Mouse (Mus musculus): ENCODE data around the gene Ctdspl. TPM values are rescaled to one million over a fixed set of nuclear protein-coding genes. Genes with fewer than 3 reads are reported as not detected.

Gene Ctdspl
- polyA plus RNA-seq, 1 experiment: 6.7 TPM

GRCm38 (mm10) chr9:119037076-119037730, 111.0 kb downstream of the Ctdspl start:
- no peak for TF ChIP-seq CTCF (IDR thresholded peaks at IDR 0.05; ENCODE audit: control insufficient read depth, insufficient read depth, low read length)
- no peak for TF ChIP-seq POLR2A (IDR thresholded peaks at IDR 0.05; ENCODE audit: borderline replicate concordance, control insufficient read depth, low read depth, low read length)
- Histone ChIP-seq H3K4me1 (ENCODE audit: control insufficient read depth, insufficient read depth, low read length) (no peaks in the 10 kb centered on the region), H3K27ac (ENCODE audit: control insufficient read depth, insufficient read depth, low read depth, low read length, poor library complexity) (no peak overlapping the region), H3K4me3 (replicated peaks; ENCODE audit: control insufficient read depth, low read depth, low read length) (no peak overlapping the region)
- WGBS: 61% methylated on average over 15 of the region's 15 CpGs

DNA sequence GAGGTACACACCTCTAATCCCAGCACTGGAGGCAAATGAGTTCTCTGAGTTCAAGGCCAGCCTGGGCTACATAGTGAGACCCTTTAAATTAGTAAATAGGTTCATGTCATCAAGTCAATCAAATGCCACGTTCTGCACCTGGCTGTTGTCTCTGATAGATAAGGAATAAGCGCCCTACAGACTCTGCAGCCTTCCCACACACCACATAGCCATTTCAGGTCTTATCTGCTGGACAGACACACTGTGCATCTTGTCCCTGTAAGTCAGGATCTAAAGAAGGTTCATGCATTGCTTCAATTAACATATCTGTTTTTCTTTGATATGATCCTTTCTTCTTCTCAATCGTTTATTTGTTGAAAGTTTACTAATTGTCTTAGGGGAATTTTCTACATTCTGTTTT, 112.3 kb downstream of the Ctdspl start:
- no peak overlapping the region for H3K27ac ChIP-seq (ENCODE audit: control insufficient read depth, insufficient read depth, low read depth, low read length, poor library complexity)
- WGBS: 60% methylated on average over 3 of the region's 3 CpGs
- H3K4me3 ChIP-seq (replicated peaks; ENCODE audit: control insufficient read depth, low read depth, low read length): no peak overlapping the region
- TF ChIP-seq POLR2A (IDR thresholded peaks at IDR 0.05; ENCODE audit: borderline replicate concordance, control insufficient read depth, low read depth, low read length): no peak
- TF ChIP-seq CTCF (IDR thresholded peaks at IDR 0.05; ENCODE audit: control insufficient read depth, insufficient read depth, low read length): no peak
- no peaks in the 10 kb centered on the region for H3K4me1 ChIP-seq (ENCODE audit: control insufficient read depth, insufficient read depth, low read length)

GRCm38 (mm10) chr9:119040101-119040775, 114.0 kb downstream of the Ctdspl start:
- WGBS: 84% methylated on average over 15 of the region's 15 CpGs
- Histone ChIP-seq H3K27ac (ENCODE audit: control insufficient read depth, insufficient read depth, low read depth, low read length, poor library complexity) (no peak overlapping the region), H3K4me3 (replicated peaks; ENCODE audit: control insufficient read depth, low read depth, low read length) (no peak overlapping the region), H3K4me1 (ENCODE audit: control insufficient read depth, insufficient read depth, low read length) (no peaks in the 10 kb centered on the region)
- no peak for TF ChIP-seq POLR2A (IDR thresholded peaks at IDR 0.05; ENCODE audit: borderline replicate concordance, control insufficient read depth, low read depth, low read length)
- TF ChIP-seq CTCF (IDR thresholded peaks at IDR 0.05; ENCODE audit: control insufficient read depth, insufficient read depth, low read length): no peak

DNA sequence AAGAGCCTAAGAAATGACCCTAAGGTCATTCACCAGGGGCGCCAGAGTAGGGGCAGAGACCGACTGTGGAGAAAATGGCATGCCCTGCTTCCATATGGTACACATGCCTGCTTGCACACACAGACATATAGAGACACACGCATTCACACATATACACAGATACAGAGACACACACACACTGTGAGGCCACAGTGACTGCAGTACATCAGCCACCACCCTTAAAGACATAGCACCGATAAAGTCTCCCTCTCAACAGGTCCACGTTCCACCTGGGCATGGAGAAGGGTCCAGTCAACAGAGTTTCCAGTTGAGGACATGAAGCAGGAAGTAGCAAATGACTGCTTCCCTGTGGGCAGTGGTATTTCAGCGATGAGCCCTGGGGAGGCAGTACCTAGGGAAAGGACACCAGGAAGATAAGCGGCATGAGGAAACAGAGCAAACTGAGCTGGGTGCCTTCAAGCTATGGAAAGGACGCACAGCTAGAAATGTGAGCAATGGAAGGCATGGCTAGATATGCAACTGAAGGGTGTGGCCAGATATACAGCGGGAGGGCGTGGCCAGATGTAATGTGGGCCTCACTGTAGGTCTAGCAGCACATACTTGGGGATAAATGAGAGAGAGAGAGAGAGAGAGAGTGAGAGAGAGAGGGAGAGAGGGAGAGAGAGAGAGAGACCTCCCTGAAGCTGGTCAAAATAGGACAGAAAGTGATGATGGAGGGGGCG, 122.1 kb downstream of the Ctdspl start:
- no peak overlapping the region for H3K27ac ChIP-seq (ENCODE audit: control insufficient read depth, insufficient read depth, low read depth, low read length, poor library complexity)
- TF ChIP-seq POLR2A (IDR thresholded peaks at IDR 0.05; ENCODE audit: borderline replicate concordance, control insufficient read depth, low read depth, low read length) (no peak), CTCF (IDR thresholded peaks at IDR 0.05; ENCODE audit: control insufficient read depth, insufficient read depth, low read length) (no peak)
- 79% methylated on average over 11 of the region's 11 CpGs for WGBS
- H3K4me3 ChIP-seq (replicated peaks; ENCODE audit: control insufficient read depth, low read depth, low read length): no peak overlapping the region
- H3K4me1 ChIP-seq (ENCODE audit: control insufficient read depth, insufficient read depth, low read length): no peaks in the 10 kb centered on the region; the same call in 1 of the 2 replicates

GRCm38 (mm10) chr9:119051158-119051557, 124.9 kb downstream of the Ctdspl start:
- Histone ChIP-seq H3K27ac (ENCODE audit: control insufficient read depth, insufficient read depth, low read depth, low read length, poor library complexity) (no peak overlapping the region), H3K4me1 (ENCODE audit: control insufficient read depth, insufficient read depth, low read length) (no peaks in the 10 kb centered on the region; the same call in 1 of the 2 replicates), H3K4me3 (replicated peaks; ENCODE audit: control insufficient read depth, low read depth, low read length) (no peak overlapping the region)
- 46% methylated on average over 2 of the region's 2 CpGs for WGBS
- no peak for TF ChIP-seq POLR2A (IDR thresholded peaks at IDR 0.05; ENCODE audit: borderline replicate concordance, control insufficient read depth, low read depth, low read length)
- TF ChIP-seq CTCF (IDR thresholded peaks at IDR 0.05; ENCODE audit: control insufficient read depth, insufficient read depth, low read length): no peak

DNA sequence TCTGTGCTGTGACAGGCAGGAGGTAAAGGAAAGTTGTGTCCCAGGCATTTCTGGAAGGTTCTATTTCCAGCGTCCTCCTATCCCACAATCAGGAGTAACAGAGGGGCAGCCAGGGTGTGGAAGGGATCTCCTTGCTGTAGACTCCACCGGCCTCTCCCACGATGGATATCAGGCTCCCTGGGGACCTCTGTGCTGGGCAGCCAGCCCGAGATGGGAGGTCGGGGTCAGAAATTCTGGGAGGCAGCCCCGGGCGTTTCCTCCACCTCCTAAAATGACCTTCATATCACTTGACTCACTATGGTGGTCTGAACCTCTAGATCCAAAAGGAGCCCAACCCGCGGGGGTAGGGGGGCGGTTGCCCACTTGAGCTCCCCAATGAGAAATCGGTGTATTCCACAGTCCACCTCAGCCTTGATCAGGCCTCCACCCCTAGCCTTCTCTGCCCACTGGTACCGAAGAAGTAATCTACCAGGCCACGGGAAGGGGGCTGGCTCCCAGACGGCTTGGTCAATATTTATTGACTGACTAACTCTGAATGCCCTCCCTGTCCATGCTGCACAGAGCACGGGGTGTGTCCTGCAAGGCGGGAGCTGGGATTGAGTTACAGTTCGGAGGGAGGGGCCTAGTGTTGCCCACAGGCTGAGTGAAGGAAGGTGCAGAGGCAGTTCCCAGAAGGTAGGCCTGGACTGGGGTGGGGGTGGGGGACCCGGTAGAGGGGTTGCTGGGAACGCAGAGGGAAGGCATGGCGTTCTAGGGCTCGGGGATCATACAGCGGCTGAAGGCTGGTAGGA, 126.1 kb downstream of the Ctdspl start, which contains the start of gene Vill:
Gene Vill, plus strand, starts transcription at position 625 of the 791 bp plus-strand sequence.
- H3K4me3 ChIP-seq (replicated peaks; ENCODE audit: control insufficient read depth, low read depth, low read length): no peak within 1 kb of the TSS
- no peaks in the 10 kb centered on the region; the same call in 1 of the 2 replicates for H3K4me1 ChIP-seq (ENCODE audit: control insufficient read depth, insufficient read depth, low read length)
- H3K27ac ChIP-seq (ENCODE audit: control insufficient read depth, insufficient read depth, low read depth, low read length, poor library complexity): no peak within 1 kb of the TSS
- no peak for TF ChIP-seq CTCF (IDR thresholded peaks at IDR 0.05; ENCODE audit: control insufficient read depth, insufficient read depth, low read length)
- no peak for TF ChIP-seq POLR2A (IDR thresholded peaks at IDR 0.05; ENCODE audit: borderline replicate concordance, control insufficient read depth, low read depth, low read length)
- WGBS: 43% methylated on average over 22 of the region's 22 CpGs

GRCm38 (mm10) chr9:119053964-119054576, 127.8 kb downstream of the Ctdspl start:
- WGBS: 47% methylated on average over 9 of the region's 9 CpGs
- no peak for TF ChIP-seq CTCF (IDR thresholded peaks at IDR 0.05; ENCODE audit: control insufficient read depth, insufficient read depth, low read length)
- no peak for TF ChIP-seq POLR2A (IDR thresholded peaks at IDR 0.05; ENCODE audit: borderline replicate concordance, control insufficient read depth, low read depth, low read length)
- H3K27ac ChIP-seq (ENCODE audit: control insufficient read depth, insufficient read depth, low read depth, low read length, poor library complexity): no peak overlapping the region

More at GRCm38 (mm10) chr9:119053964-119054576, 127.8 kb downstream of the Ctdspl start:
- no peak overlapping the region for H3K4me3 ChIP-seq (replicated peaks; ENCODE audit: control insufficient read depth, low read depth, low read length)
- H3K4me1 ChIP-seq (ENCODE audit: control insufficient read depth, insufficient read depth, low read length): no peaks in the 10 kb centered on the region
